Mouse (Mus musculus) heart, adult 9 months (tissue): Measurements from ENCODE around the gene Man2c1.
A peak's percentile ranks its signal among the peaks of the same experiment; 100 is the strongest.

ENCODE experiments used
- DNase-seq, 2 experiments: peaks; one replicate each; pipeline ENCODE4 v3.0.0; 2022; ENCODE audit warnings: low spot score in 2 of 2

The Man2c1 gene

DNA sequence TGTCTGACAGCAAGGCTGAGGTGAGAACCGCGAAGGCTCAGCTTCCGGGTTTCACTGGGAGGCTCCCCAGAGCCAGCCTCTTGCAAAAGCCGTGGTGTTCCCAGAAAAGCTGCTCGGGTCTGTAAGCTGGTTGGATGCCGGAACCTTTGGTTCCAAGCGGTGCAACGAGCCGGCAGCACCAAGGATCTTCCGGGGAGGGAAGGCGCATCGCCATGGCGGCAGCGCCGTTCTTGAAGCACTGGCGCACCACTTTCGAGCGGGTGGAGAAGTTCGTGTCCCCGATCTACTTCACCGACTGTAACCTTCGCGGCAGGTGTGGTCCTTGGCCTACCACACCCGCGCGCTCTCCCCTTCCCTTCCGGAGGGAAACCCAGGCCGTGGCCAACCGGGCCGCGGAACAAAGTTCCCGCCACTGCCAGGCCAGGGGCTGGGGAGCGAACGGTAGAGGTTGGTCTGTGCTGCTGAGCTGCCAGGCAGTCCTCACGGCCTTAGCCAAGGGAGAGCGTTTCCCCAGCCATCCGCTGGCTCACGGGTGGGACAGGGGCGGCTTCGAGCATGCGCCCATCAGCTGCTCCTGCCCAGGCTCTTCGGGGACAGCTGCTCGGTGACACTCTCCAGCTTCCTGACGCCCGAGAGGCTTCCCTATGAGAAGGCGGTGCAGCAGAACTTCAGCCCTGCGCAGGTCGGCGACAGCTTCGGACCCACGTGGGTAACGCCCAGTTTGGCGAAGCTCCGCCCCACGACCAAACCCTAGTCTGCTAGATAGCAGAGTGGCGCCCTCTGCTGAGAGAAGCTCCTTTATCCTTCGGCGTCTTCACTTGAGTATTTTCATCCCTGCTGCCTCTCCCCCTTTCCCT is at the start of gene Man2c1:
Man2c1 (plus strand) TSS at position 114 of the 857 bp plus-strand sequence.
- peak; percentile 89 to 93 for DNase-seq

DNA sequence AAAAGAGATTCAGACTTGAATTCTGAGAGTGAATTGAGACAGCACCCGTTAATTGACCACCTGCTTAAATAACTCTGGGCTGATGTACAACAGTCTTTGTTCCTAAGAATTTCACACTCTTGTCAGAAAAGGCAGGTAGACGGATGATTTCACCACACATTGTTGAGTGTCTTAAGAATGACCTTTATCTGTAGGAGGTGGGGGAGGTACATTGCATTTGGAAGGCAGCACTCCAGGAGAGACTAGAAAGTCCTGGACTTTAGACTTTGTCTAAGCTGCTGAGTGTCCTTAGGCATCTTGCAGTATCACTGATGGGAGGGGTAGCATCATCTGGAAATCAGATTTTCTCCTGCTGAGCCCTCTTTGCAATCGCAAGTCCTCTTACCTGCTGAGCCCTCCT is 48.3 kb upstream of the Man2c1 start:
- DNase-seq, result no peak

DNA sequence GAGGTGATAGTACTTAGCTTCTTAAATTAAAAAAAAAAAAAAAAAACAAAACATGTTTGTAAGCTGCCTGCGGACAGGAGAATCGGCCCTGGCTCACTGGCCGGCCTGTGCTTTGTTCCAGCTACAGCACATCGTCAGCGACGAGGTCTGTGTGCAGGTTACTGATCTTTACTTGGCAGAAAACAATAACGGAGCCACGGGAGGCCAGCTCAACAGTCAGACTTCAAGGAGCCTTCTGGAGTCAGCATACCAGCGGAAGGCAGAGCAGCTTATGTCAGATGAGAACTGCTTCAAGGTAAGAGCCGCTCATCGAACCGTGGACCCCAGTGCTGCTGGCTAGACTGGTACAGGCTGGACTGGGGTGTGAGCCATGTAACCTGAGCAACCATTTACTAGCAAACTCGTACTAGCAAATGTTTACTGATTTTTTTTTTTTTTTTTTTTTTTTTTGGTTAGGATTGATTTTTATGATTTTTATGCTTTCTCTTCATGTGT is 13.2 kb upstream of the Man2c1 start:
- no peak for DNase-seq

DNA sequence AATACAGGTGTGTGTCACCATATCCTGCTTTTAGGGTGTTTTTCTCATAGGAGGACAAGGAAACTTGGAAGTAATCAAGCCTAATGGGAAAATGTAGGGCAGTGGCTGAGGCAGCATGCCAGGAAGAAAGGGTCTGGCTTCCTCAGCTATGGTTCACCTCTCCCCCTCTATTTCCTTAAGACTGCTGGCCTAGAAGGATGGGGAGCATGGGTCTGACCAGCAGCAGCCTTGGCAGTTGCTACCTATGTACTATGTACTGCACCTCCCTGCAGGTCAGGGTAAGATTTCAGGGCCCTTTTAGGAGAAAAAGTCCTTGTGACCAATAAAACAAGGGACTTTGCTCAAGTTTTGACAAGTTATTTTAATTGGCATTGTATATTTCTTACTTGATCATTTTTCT is 849 bp upstream of the Man2c1 start:
- DNase-seq, result no peak

DNA sequence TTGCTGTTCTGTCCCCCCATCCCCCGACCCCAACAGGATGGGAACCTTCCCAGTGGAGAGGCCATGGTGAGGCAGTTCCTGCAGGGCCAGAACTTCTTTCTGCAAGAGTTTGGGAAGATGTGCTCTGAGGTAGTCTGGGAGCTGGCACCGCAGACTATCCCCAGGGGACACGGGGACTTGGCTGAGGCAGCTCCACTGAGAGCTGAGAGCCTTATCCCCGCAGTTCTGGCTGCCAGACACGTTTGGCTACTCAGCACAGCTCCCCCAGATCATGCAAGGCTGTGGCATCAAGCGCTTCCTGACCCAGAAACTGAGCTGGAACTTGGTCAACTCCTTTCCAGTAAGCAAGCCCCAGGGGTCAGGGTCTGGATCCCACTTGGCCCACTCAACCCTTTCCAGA is 6.8 kb downstream of the Man2c1 start:
- no peak for DNase-seq

DNA sequence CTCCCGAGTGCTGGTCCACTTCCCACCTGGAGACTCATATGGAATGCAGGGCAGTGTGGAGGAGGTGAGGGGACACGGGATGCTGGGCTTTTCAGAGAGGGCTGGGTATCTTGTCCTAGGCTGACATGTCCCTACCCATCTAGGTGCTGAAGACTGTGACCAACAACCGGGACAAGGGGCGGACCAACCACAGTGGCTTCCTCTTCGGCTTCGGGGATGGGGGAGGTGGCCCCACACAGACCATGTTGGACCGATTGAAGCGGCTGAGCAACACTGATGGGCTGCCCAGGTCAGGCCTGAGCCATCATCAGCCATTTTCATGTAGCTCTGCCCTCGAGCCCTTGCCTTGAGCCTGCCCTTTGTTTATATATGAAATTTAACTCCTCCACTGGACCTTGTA is 7.3 kb downstream of the Man2c1 start:
- no peak for DNase-seq

DNA sequence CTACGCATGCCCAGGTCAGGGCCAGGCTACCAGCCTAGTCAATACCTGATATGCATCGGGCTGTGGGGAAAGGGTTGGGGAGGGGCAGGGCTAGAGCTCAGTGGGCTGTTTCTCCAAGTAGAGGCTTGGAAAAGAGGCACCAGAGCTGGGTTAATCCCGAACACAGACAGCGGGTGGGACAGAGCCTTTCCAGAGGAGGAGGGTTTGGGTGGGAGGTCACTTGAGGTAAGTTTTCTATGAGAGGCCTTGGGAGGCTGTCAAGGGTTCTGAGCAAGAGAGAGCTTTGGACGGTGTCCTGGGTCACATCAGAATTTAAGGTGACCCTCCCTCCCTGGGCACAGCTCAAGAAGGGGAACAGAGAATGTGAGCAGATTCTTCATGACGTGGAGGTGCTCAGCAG is 8.0 kb downstream of the Man2c1 start:
- DNase-seq, result no peak

DNA sequence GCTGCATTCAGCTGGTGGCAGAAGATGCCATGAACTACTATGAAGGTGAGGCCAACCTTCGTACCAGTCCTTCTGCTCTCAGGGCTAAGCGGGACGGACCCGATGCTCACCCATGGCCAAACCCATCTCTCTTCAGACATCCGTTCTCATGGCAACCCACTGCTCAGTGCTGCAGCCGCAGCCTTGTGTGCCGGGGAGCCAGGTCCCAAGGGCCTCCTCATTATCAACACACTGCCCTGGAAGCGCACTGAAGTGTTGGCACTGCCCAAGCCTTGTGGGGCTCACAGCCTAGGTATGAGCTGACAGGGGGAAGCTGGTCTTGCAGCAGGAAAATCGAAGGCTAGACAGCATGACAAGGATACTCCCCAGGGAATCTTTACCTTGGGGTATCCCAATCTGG is 8.6 kb downstream of the Man2c1 start:
- no peak for DNase-seq

DNA sequence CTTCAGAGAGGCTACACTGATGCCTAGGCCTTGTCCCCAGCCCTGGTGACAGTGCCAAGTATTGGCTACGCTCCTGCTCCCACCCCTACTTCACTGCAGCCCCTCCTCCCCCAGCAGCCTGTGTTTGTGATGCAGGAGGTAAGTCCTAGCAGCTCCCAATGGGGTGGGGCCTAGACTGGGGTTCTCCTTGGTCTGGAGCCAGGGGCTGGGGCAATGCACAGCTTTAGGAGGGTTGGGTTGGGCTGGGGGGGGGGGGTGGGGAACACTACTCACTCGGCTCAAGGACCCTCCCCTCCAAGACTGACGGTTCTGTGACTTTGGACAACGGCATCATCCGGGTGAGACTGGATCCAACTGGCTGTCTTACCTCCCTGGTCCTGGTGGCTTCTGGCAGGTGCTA is 9.1 kb downstream of the Man2c1 start:
- no peak for DNase-seq

DNA sequence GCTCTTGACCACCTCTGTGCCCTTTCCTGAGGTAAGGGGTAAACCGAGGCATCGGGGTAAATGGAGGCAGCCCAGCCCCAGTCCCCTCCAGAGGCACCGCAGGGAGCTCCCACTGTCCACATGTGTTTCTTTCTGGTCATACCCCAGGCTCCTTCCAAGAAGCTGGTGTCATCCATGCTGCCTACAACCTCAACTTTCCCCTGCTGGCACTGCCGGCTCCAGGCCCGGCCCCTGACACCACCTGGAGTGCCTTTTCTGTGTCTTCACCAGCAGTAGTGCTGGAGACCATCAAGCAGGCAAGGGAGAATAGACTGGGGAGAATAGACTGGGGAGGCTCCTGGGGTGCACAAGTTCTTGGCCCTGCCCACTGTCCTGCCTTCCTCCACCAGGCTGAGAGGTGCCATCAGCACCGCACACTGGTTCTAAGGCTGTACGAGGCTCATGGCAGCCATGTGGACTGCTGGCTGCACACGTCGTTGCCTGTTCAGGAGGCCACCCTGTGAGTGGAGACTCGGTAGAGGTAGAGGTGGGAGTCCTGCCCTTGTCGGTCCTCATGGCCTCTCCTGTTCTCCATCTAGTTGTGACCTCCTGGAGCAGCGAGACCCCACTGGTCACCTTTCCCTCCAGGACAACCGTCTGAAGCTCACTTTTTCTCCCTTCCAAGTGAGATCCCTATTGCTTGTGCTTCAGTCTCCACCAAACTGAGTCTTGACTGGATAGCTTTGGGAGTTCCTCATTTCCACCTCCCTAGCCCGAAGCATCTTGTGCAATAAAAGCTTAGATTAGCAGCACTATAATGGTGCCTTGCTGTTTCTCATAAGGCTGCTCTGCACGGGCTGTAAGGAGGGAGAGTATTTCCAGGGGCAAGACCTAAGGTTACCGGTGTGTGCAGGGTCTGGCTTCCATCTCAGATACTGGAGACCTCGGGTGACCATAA is 11.2 kb downstream of the Man2c1 start:
- no peak for DNase-seq

DNA sequence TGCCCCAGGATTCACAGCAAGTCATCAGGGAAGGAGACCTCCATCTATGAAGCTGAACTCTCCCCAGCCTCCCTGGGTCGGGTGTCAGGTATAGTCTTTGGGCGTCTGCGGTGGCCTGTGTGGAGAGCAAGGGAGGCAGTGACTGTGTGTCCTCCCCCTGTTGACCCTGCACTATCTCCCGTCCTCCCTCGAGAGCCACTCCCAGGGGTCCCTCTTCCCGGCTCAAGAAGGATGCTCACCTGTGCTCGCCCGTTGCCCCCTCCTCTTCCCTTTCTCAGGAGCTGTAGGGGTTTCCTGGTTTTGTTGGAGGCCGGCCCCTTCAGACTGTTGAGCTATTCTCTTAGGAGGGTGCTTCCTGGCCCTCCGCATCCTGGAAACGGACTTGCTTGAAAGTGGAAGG is 12.7 kb downstream of the Man2c1 start:
- DNase-seq, result no peak

DNA sequence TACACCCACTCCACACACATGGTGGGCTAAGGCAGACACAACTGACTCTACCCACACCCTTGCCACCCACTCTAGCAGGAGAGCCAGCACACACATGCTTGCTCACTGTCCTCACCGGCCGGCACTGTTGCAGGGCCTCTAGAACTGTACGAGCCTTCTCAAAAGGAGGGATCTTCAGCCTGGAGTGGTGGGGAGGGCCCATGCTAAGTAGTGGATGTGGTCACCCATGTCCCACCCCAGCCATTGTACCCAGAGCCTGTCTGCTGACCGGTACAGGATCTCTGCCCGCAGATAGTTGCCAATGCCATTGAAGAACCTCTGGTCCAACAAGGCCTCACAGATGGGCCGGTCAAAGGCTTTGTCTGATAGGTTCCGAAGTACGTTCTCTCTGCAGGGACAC is 14.3 kb downstream of the Man2c1 start:
- DNase-seq, result no peak

DNA sequence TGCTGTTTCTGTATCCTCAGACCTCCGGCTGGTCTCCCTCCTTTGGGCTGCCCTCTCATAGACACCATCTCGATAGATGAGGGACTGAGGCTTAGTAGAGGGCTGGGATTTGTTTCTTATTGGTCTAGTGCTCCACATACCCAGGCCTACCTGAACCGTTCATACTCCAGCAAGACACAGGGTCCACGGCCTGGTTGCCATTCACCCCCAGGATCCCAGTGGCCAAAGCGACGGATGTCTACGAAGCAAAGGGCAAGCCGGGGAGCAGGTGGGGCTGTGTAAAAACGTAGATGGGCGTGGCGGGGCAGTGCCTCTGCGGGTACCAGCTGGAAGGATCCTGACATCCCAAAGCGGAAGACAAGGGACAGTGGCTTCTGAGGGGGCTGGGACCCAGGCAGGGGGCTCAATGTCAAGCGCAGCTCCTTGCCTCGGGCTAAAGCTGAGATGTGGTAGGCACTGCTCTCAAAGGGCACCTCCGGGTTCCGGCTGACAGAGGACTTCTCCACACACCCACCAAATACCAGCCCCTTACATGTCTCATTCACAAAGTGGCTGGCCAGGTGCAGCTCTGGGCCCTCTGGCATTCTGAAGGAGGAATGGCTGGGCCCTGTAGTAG is 16.1 kb downstream of the Man2c1 start:
- no peak for DNase-seq

DNA sequence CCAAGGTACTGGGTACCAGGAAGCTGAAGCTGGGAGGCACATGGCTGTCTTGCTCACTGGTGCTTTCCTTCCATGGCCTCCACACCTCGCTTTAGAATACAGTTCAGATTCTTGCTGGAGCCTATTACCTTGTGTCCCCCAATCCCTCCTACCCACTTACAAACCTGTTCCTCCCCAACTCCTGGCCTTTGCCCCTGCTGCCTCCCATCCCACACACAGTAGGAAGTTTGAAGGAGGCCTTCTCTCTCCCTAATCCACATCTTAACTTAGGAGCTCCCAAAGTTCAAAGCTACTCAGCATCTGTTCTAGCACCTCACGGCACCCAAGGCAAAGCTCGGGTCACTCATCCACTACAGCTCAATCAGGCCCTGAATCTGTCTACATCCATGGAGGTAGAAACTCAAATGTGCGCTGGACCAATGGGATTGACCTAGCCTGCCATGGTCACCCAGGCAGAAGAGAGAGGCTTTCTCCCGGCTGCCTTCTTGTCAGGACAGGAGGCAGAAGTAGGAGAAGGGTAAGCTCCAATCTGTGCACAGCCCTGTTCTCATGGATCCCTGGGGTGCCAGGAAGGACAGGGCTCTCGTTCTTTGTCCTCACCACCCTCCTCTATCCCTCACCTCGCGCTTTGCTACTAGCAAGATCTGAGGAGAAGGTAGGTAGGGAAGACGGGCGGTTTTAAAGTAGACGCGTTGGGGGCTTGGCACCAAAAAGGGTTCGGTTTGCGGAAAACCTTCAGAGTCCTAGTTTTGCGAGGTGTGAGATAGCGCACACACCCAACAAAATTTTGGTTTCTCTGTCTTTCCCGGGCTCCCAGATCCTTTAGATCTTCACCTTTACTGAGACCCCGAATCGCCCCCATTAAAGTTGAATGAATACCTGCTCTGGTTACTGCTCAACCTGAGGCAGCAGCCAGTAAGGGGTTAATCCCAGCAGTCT is 17.0 kb downstream of the Man2c1 start:
- peak in 1 of 2 experiments; percentile 19 for DNase-seq

DNA sequence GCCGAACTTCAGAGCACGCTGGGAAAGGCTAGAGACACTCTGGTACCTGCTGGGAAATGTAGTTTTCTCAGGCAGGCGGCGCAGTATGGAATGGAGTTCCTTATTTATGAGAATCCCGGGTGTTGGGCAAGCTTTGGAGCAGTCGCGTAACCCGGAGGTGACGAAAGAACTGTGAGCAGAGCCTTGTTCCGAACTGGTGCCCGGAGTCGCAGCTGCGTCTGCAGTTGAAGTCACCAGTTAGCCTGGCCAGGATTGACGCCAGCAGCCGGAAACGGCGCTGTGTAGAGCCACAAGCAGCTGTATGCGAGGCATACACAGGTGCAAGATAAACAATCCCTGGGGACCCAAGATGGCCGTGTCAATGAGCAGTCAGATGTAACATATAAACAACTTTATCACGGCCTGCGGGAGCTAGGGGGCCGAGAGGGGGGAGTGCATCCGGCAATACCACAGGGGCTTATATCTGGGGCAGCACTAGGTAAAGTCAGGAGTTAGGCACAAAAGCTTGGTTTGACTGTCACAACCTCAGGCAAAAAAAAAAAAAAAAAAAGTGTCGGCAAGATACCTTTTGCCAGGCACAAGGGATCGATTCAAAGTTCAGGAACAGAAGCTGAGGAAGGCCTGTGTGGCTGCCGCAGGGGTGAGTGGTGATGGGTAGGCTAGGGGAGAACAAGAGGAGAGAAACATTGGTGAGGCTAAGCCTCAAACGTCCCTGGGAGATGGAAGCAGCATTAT is 17.8 kb downstream of the Man2c1 start, which contains the start of gene Neil1:
Neil1 (minus strand) TSS at position 162 of the 735 bp plus-strand sequence.
- peak; percentile 93 for DNase-seq

DNA sequence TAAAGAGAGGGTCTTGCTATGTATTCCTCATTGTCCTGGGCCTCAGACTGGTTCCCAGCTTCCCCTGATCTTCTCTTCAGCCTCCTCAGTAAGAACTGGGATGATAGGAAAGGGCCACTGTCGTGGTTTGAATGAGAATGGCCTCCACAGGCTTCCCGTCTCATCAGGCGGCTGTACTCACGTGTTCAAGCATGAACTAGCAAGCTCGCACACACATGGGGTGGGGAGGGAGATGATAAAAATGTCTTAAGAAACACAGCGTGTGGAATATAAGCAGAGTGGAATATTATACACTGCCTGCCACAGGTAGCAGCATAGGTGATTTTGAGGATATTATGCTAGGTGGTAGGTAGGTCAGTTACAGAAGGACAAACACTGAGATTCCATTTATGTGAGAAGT is 18.5 kb downstream of the Man2c1 start:
- DNase-seq, result no peak

DNA sequence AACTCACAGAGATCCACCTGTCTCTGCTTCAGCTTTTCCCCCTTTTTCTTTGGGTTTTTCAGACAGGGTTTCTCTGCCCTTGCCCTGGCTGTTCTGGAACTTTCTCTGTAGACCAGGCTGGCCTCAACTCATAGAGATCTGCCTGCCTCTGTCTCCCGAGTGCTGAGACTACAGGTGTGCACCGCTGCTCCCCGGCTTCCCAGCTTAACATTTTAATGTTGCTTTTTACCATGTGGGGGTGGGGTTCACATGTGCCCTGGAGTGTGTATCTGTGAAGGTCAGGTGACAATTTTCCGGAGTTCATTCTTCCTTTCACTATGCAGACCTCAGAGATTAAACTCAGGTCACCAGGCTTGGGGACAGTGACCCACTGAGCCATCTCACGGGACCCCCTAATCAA is 19.7 kb downstream of the Man2c1 start:
- DNase-seq, result no peak

DNA sequence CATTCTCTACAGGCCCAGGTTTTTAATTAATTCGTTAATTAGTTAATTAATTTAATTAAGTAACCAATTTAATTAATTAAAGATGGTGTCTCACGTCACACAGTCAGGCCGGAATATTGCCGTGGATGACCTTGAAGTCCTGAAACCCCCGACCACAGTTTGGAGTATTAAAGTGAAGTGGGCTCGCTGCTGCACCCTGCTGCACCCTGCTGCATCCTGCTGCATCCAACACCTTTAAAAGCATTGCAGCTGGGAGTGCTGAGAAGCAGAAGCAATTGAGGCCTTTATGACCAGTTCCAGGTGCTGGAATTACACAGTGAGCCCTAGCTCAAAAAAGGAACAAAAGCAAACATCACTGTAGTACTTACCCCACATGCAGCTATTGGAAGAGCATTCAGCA is 21.8 kb downstream of the Man2c1 start:
- no peak for DNase-seq

DNA sequence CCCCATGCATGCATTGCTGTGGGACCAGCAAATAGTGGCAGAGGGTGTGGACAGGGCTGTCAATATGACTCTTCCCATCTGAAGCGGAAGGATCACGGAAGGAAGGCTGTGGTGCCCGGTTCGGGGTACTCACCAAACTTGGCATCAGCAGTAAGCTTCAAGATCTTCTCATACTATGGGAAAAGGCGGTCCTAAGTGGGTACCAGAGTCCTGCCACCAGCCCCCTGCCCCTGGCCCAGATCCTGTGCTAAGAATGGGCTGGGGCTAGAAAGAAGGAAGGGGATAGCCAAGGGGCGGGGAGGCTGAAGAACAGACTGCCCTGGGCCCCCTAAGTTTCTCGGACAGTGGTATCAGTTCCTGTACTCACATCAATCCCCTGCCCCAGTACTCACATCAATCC is 25.9 kb downstream of the Man2c1 start:
- no peak for DNase-seq

DNA sequence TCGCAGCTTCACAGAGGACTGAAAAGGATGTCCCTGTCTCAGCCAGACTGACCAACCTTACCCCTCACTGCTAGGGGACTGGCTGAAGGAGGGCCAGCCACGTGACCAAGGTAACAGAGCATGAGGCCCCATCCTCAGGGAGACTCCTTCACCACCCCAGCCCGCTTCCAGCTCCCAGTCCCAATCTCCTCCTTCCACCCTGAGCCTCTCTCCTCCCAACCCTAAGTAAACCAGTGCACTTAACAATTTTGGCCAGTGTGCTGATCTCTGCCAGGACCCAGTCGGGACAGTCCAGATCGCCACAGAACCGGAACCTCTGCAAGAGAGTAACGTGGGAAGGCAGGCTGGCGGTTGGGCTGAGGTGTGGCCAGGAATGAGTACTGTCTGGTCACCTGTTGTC is 26.3 kb downstream of the Man2c1 start:
- DNase-seq, result no peak
